Comparison of ENCODE assay signal across 16 mouse cellular contexts in genomic region chr6:34989263-34989662, GRCm38 (mm10). TPM values are rescaled to one million over a fixed set of nuclear protein-coding genes. Genes with fewer than 3 reads are reported as not detected.
A peak's percentile ranks its signal among the peaks of the same experiment; 100 is the strongest.
DNase-seq lines count a peak whose midpoint lies in the region; ATAC-seq lines count a peak whose summit lies in the region.
"Had no signal": no experiment of that assay in that cellular context is flagged by ENCODE, and none has a peak within 500 bp of the region (broad histone marks: within the 10 kb centered on the region; RNA-seq: fewer than 3 reads in every experiment).

No protein-coding gene starts in this region.

- no peak overlapping the region for H3K9ac ChIP-seq in hindbrain, embryonic 13.5 days
- H3K9ac ChIP-seq in midbrain, embryonic 12.5 days (replicated peaks), result 0 out of 2 replicates have a peak overlapping the region, but pooled peaks have one; percentile 17
- no peak overlapping the region for H3K9ac ChIP-seq in midbrain, embryonic 15.5 days
- H3K9ac ChIP-seq in embryonic facial prominence, embryonic 13.5 days, result no peak overlapping the region
- H3K9ac ChIP-seq: forebrain, embryonic 13.5 days; forebrain, postnatal 0 days; heart, embryonic 12.5 days had no signal

- DNase-seq in hindbrain, embryonic 10.5 days (ENCODE audit: low spot score), result peak; percentile 8
- peak; percentile 37 for DNase-seq in embryonic facial prominence, embryonic 10.5 days (ENCODE audit: low spot score)
- DNase-seq: adrenal gland, postnatal 10 days; cerebellum, adult 11 months; cerebellum, adult 9-11 months; cerebellum, postnatal 36 days; forebrain, postnatal 0 days; gastrocnemius, postnatal 14 days had no signal

- H3K4me1 ChIP-seq in hindbrain, embryonic 10.5 days (replicated peaks), result peaks cover 25% of the 10 kb centered on the region
- peaks cover 12% of the 10 kb centered on the region for H3K4me1 ChIP-seq in hindbrain, embryonic 13.5 days (replicated peaks)
- peaks cover 15% of the 10 kb centered on the region for H3K4me1 ChIP-seq in midbrain, embryonic 12.5 days
- H3K4me1 ChIP-seq in midbrain, embryonic 15.5 days, result peaks cover 8% of the 10 kb centered on the region
- H3K4me1 ChIP-seq in embryonic facial prominence, embryonic 10.5 days, result peaks cover 27% of the 10 kb centered on the region
- peaks cover 20% of the 10 kb centered on the region for H3K4me1 ChIP-seq in embryonic facial prominence, embryonic 13.5 days

- WGBS in hindbrain, embryonic 10.5 days, result 65% methylated on average over 6 of the region's 6 CpGs
- WGBS in hindbrain, embryonic 13.5 days, result 73% methylated on average over 6 of the region's 6 CpGs
- 83% methylated on average over 6 of the region's 6 CpGs for WGBS in midbrain, embryonic 12.5 days
- WGBS in midbrain, embryonic 15.5 days, result 84% methylated on average over 6 of the region's 6 CpGs
- WGBS in embryonic facial prominence, embryonic 10.5 days, result 55% methylated on average over 6 of the region's 6 CpGs
- WGBS in embryonic facial prominence, embryonic 13.5 days, result 25% methylated on average over 6 of the region's 6 CpGs

- no peak overlapping the region for H3K4me2 ChIP-seq in hindbrain, embryonic 13.5 days
- no peak overlapping the region for H3K4me2 ChIP-seq in midbrain, embryonic 12.5 days (replicated peaks)
- H3K4me2 ChIP-seq in midbrain, embryonic 15.5 days, result no peak overlapping the region
- H3K4me2 ChIP-seq in embryonic facial prominence, embryonic 13.5 days, result no peak overlapping the region
- H3K4me2 ChIP-seq: forebrain, embryonic 13.5 days; heart, embryonic 12.5 days had no signal

- no peak for ATAC-seq in hindbrain, embryonic 13.5 days (ENCODE audit: low FRiP score)
- no peak for ATAC-seq in midbrain, embryonic 12.5 days (ENCODE audit: low FRiP score, low read depth)
- ATAC-seq in midbrain, embryonic 15.5 days (replicated peaks), result no peak
- 0 out of 2 replicates have a peak, but pooled peaks have one; percentile 40 for ATAC-seq in embryonic facial prominence, embryonic 13.5 days (ENCODE audit: insufficient number of reproducible peaks, insufficient read depth, low FRiP score, low TSS enrichment, low read depth)
- no peak for ATAC-seq in activated CD4-positive, CD25-positive, alpha-beta regulatory T cell, adult 4 months
- ATAC-seq: forebrain, embryonic 13.5 days; forebrain, postnatal 0 days; intestine, postnatal 0 days had no signal

- no peaks in the 10 kb centered on the region for H3K9me3 ChIP-seq in hindbrain, embryonic 10.5 days
- H3K9me3 ChIP-seq in hindbrain, embryonic 13.5 days, result no peaks in the 10 kb centered on the region
- H3K9me3 ChIP-seq in midbrain, embryonic 12.5 days, result no peaks in the 10 kb centered on the region
- no peaks in the 10 kb centered on the region for H3K9me3 ChIP-seq in midbrain, embryonic 15.5 days
- no peaks in the 10 kb centered on the region for H3K9me3 ChIP-seq in embryonic facial prominence, embryonic 10.5 days
- H3K9me3 ChIP-seq in embryonic facial prominence, embryonic 13.5 days, result no peaks in the 10 kb centered on the region
- H3K9me3 ChIP-seq: forebrain, embryonic 13.5 days; heart, embryonic 12.5 days had no signal

- H3K4me3 ChIP-seq in hindbrain, embryonic 10.5 days, result no peak overlapping the region
- no peak overlapping the region for H3K4me3 ChIP-seq in hindbrain, embryonic 13.5 days
- H3K4me3 ChIP-seq in midbrain, embryonic 12.5 days, result no peak overlapping the region
- H3K4me3 ChIP-seq in midbrain, embryonic 15.5 days, result no peak overlapping the region
- no peak overlapping the region for H3K4me3 ChIP-seq in embryonic facial prominence, embryonic 10.5 days
- no peak overlapping the region for H3K4me3 ChIP-seq in embryonic facial prominence, embryonic 13.5 days
- H3K4me3 ChIP-seq: forebrain, embryonic 13.5 days; heart, embryonic 12.5 days had no signal

- no peak overlapping the region for H3K27ac ChIP-seq in hindbrain, embryonic 10.5 days
- H3K27ac ChIP-seq in hindbrain, embryonic 13.5 days, result no peak overlapping the region
- H3K27ac ChIP-seq in midbrain, embryonic 12.5 days (replicated peaks), result no peak overlapping the region
- H3K27ac ChIP-seq in midbrain, embryonic 15.5 days, result no peak overlapping the region
- H3K27ac ChIP-seq in embryonic facial prominence, embryonic 10.5 days (replicated peaks), result no peak overlapping the region
- H3K27ac ChIP-seq in embryonic facial prominence, embryonic 13.5 days, result no peak overlapping the region
- H3K27ac ChIP-seq: forebrain, embryonic 13.5 days had no signal

- H3K27me3 ChIP-seq in hindbrain, embryonic 10.5 days (ENCODE audit: insufficient read depth, poor library complexity, severe bottlenecking), result peaks cover 16% of the 10 kb centered on the region
- H3K27me3 ChIP-seq in hindbrain, embryonic 13.5 days, result 0 out of 2 replicates have a peak, but pooled peaks cover 3% of the 10 kb centered on the region
- H3K27me3 ChIP-seq in midbrain, embryonic 12.5 days, result no peaks in the 10 kb centered on the region; the same call in none of the 2 replicates
- no peaks in the 10 kb centered on the region for H3K27me3 ChIP-seq in midbrain, embryonic 15.5 days (replicated peaks)
- peaks cover 25% of the 10 kb centered on the region; the same call in 1 of the 2 replicates for H3K27me3 ChIP-seq in embryonic facial prominence, embryonic 10.5 days (replicated peaks; ENCODE audit: low read depth, poor library complexity, severe bottlenecking)
- no peaks in the 10 kb centered on the region; the same call in 1 of the 2 replicates for H3K27me3 ChIP-seq in embryonic facial prominence, embryonic 13.5 days
- H3K27me3 ChIP-seq: forebrain, embryonic 13.5 days had no signal

- no peaks in the 10 kb centered on the region for H3K36me3 ChIP-seq in hindbrain, embryonic 10.5 days
- no peaks in the 10 kb centered on the region for H3K36me3 ChIP-seq in hindbrain, embryonic 13.5 days
- H3K36me3 ChIP-seq in midbrain, embryonic 12.5 days, result no peaks in the 10 kb centered on the region
- H3K36me3 ChIP-seq in midbrain, embryonic 15.5 days (replicated peaks), result no peaks in the 10 kb centered on the region
- no peaks in the 10 kb centered on the region for H3K36me3 ChIP-seq in embryonic facial prominence, embryonic 10.5 days (replicated peaks)
- H3K36me3 ChIP-seq in embryonic facial prominence, embryonic 13.5 days, result no peaks in the 10 kb centered on the region
- H3K36me3 ChIP-seq: heart, embryonic 12.5 days had no signal

RNA-seq across cellular contexts. Expression of gene Slc23a4, which starts 1.1 kb away (rescaled TPM):
- polyA plus RNA-seq in hindbrain, embryonic 10.5 days (2016; fragmentation: Nextera tagmentation; extraction: Ambion mirVana), result 0.29 and 0.37 TPM in 2 replicates
- 0.56 and 0.57 TPM in 2 replicates for polyA plus RNA-seq in hindbrain, embryonic 13.5 days (2015; fragmentation: Nextera tagmentation; extraction: Ambion mirVana)
- polyA plus RNA-seq in midbrain, embryonic 12.5 days (2016; fragmentation: Nextera tagmentation; extraction: Ambion mirVana), result 0.29 and 0.59 TPM in 2 replicates
- 0.79 and 1.2 TPM in 2 replicates for polyA plus RNA-seq in midbrain, embryonic 15.5 days (2015; fragmentation: Nextera tagmentation; extraction: Ambion mirVana)
- polyA plus RNA-seq in embryonic facial prominence, embryonic 10.5 days (2016; fragmentation: Nextera tagmentation; extraction: Ambion mirVana), result 0.20 and 0.55 TPM in 2 replicates
- polyA plus RNA-seq in embryonic facial prominence, embryonic 13.5 days (2015; fragmentation: Nextera tagmentation; extraction: Ambion mirVana), result 0.38 and 0.63 TPM in 2 replicates
- polyA plus RNA-seq in activated CD4-positive, CD25-positive, alpha-beta regulatory T cell, adult 4 months (2017; shearing (Covaris generic)), result under 1 TPM; 0.43 to 0.63 TPM
